Mouse (Mus musculus) intestine, postnatal 0 days (tissue): ENCODE results near the gene Crnn. TPM values are rescaled to one million over a fixed set of nuclear protein-coding genes. Genes with fewer than 3 reads are reported as not detected.

Source experiments
- ATAC-seq: fragments of 200-750 bp; cut with Nextera tagmentation; 2 replicates; pipeline ENCODE4 v1.8.0; 2017; ENCODE audit warnings: mild to moderate bottlenecking, moderate TSS enrichment, moderate library complexity
- H3K27ac ChIP-seq: fragments of 300-500 bp; sonication (generic); 2 replicates; pipeline ENCODE4 v1.5.1; 2014; ENCODE audit warnings: mild to moderate bottlenecking, low read depth, low read length, moderate library complexity
- H3K27me3 ChIP-seq: fragments of 300-500 bp; sonication (generic); replicated peaks from 2 replicates; pipeline ENCODE4 v1.6.1; 2014; ENCODE audit warnings: low read length, mixed read lengths; ENCODE audit not compliant: control insufficient read depth, insufficient read depth
- H3K36me3 ChIP-seq: fragments of 300-500 bp; sonication (generic); 2 replicates; pipeline ENCODE4 v1.6.1; 2014; ENCODE audit warnings: mild to moderate bottlenecking, moderate library complexity; ENCODE audit not compliant: control insufficient read depth, insufficient read depth
- H3K4me1 ChIP-seq: fragments of 300-500 bp; sonication (generic); replicated peaks from 2 replicates; pipeline ENCODE4 v1.6.1; 2014; ENCODE audit warnings: antibody characterized with exemption, low read length, mixed read lengths; ENCODE audit not compliant: control insufficient read depth, insufficient read depth
- H3K4me2 ChIP-seq: fragments of 300-500 bp; sonication (generic); replicated peaks from 2 replicates; pipeline ENCODE4 v1.6.1; 2014; ENCODE audit warnings: low read depth, mild to moderate bottlenecking, moderate library complexity
- H3K4me3 ChIP-seq: fragments of 300-500 bp; sonication (generic); 2 replicates; pipeline ENCODE4 v1.5.1; 2014; ENCODE audit warnings: low read depth, low read length
- H3K9ac ChIP-seq: fragments of 300-500 bp; sonication (generic); 2 replicates; pipeline ENCODE4 v1.6.1; 2014; ENCODE audit warnings: mild to moderate bottlenecking, low read depth, low read length
- H3K9me3 ChIP-seq: fragments of 300-500 bp; sonication (generic); 2 replicates; pipeline ENCODE4 v1.6.1; 2016; ENCODE audit warnings: mixed run types; ENCODE audit not compliant: control insufficient read depth
- CTCF ChIP-seq: sonication (generic); IDR thresholded peaks from 2 replicates; pipeline ENCODE4 v1.5.1; 2016; ENCODE audit warnings: low read depth, mild to moderate bottlenecking, control low read depth, antibody characterized with exemption, moderate library complexity
- WGBS: fragments of 180-500 bp; shearing (Covaris S2); extraction: QIAGEN DNeasy Blood & Tissue Kit; methylation state at CpG from one replicate; pipeline ENCODE4 v1.1.7; 2014; 5-methylcytosine and 5-hydroxymethylcytosine counted together
- polyA plus RNA-seq: library from polyadenylated mRNA; unstranded; fragments of >200 nt; fragmentation: Nextera tagmentation; extraction: Ambion mirVana; gene quantifications from 2 replicates; pipeline ENCODE4 v1.2.1, GENCODE M21; 2015

Gene Crnn
- polyA plus RNA-seq, 1 experiment from 2014 or later: not detected

- 7% methylated on average over 3 of the region's 3 CpGs for WGBS
- peak; percentile 90 for TF ChIP-seq CTCF
- Histone ChIP-seq H3K27me3 (no peaks in the 10 kb centered on the region), H3K4me1 (no peaks in the 10 kb centered on the region), H3K4me3 (no peak overlapping the region), H3K9me3 (no peaks in the 10 kb centered on the region), H3K27ac (no peak overlapping the region), H3K9ac (no peak overlapping the region), H3K4me2 (no peak overlapping the region), H3K36me3 (no peaks in the 10 kb centered on the region)
- no peak for ATAC-seq
These were observed 14.1 kb upstream of the Crnn start for GRCm38 (mm10) chr3:93130460-93130859.

GRCm38 (mm10) chr3:93162502-93162901 is 17.9 kb downstream of the Crnn start:
- H3K4me1 ChIP-seq: no peaks in the 10 kb centered on the region
- H3K36me3 ChIP-seq: no peaks in the 10 kb centered on the region
- no peak overlapping the region for H3K27ac ChIP-seq
- no peak overlapping the region for H3K4me3 ChIP-seq
- H3K9ac ChIP-seq: no peak overlapping the region
- no peaks in the 10 kb centered on the region for H3K27me3 ChIP-seq
- H3K4me2 ChIP-seq: no peak overlapping the region
- WGBS: 53% methylated on average over 6 of the region's 6 CpGs
- TF ChIP-seq CTCF: no peak
- ATAC-seq: no peak
- H3K9me3 ChIP-seq: no peaks in the 10 kb centered on the region

- no peaks in the 10 kb centered on the region for H3K4me1 ChIP-seq
- ATAC-seq: no peak
- WGBS: 59% methylated on average over 1 of the region's 1 CpGs
- H3K4me3 ChIP-seq: no peak overlapping the region
- no peaks in the 10 kb centered on the region for H3K27me3 ChIP-seq
- no peak overlapping the region for H3K4me2 ChIP-seq
- no peak overlapping the region for H3K27ac ChIP-seq
- no peaks in the 10 kb centered on the region for H3K36me3 ChIP-seq
- H3K9me3 ChIP-seq: no peaks in the 10 kb centered on the region
- TF ChIP-seq CTCF: no peak
- no peak overlapping the region for H3K9ac ChIP-seq
These were observed 18.5 kb downstream of the Crnn start for GRCm38 (mm10) chr3:93162996-93163592.

- Histone ChIP-seq H3K4me1 (no peaks in the 10 kb centered on the region), H3K9me3 (no peaks in the 10 kb centered on the region), H3K27me3 (no peaks in the 10 kb centered on the region), H3K4me2 (no peak overlapping the region), H3K36me3 (no peaks in the 10 kb centered on the region), H3K9ac (no peak overlapping the region), H3K4me3 (no peak overlapping the region), H3K27ac (no peak overlapping the region)
- ATAC-seq: no peak
- WGBS: 90% methylated on average over 4 of the region's 4 CpGs
- no peak for TF ChIP-seq CTCF
These were observed 36.3 kb downstream of the Crnn start for GRCm38 (mm10) chr3:93180856-93181255.

- H3K27ac ChIP-seq: no peak within 1 kb of the TSS
- no peaks in the 10 kb centered on the region for H3K27me3 ChIP-seq
- H3K36me3 ChIP-seq: no peaks in the 10 kb centered on the region
- H3K9me3 ChIP-seq: no peaks in the 10 kb centered on the region
- H3K4me1 ChIP-seq: no peaks in the 10 kb centered on the region
- 83% methylated on average over 3 of the region's 3 CpGs for WGBS
- TF ChIP-seq CTCF: no peak
- H3K9ac ChIP-seq: no peak within 1 kb of the TSS
- no peak for ATAC-seq
- H3K4me2 ChIP-seq: no peak within 1 kb of the TSS
- no peak within 1 kb of the TSS for H3K4me3 ChIP-seq
These were observed 52.4 kb downstream of the Crnn start, which contains the start of gene Flg2 for GRCm38 (mm10) chr3:93196978-93197377. Gene Flg2, plus strand, starts transcription at chr3:93197278.

Other genes starting within 250 kb of the Crnn start
- gene Lce3a, start 218.6 kb upstream of the Crnn start, polyA plus RNA-seq: not detected in 2 replicates
- gene Lce3b, start 211.8 kb upstream of the Crnn start, polyA plus RNA-seq: not detected in 2 replicates
- not detected in 2 replicates for gene Lce3c, start 200.3 kb upstream of the Crnn start, polyA plus RNA-seq
- not detected in 2 replicates for gene Lce3d, start 187.4 kb upstream of the Crnn start, polyA plus RNA-seq
- gene Lce3e, start 177.7 kb upstream of the Crnn start, polyA plus RNA-seq: not detected in 2 replicates
- gene Lce3f, start 152.6 kb upstream of the Crnn start, polyA plus RNA-seq: not detected in 2 replicates
- not detected in 2 replicates for gene Crct1, start 129.1 kb upstream of the Crnn start, polyA plus RNA-seq
- gene Lce1m, start 125.7 kb upstream of the Crnn start, polyA plus RNA-seq: not detected in 2 replicates
- not detected in 2 replicates for gene Gm4858, start 76.0 kb upstream of the Crnn start, polyA plus RNA-seq
- not detected in 2 replicates for gene Flg2, start 52.5 kb downstream of the Crnn start, polyA plus RNA-seq
- gene Flg, start 128.7 kb downstream of the Crnn start, polyA plus RNA-seq: not detected in 2 replicates
- not detected in 2 replicates for gene Hrnr, start 175.0 kb downstream of the Crnn start, polyA plus RNA-seq
- gene Rptn, start 248.9 kb downstream of the Crnn start, polyA plus RNA-seq: not detected in 2 replicates